Mouse (Mus musculus): Measurements from ENCODE around the gene Cdc37l1. TPM values are rescaled to one million over a fixed set of nuclear protein-coding genes. Genes with fewer than 3 reads are reported as not detected.

Cdc37l1 gene
- polyA plus RNA-seq, 1 experiment from 2014 or later, result 38.6 TPM

- H3K9me3 ChIP-seq (replicated peaks), result no peaks in the 10 kb centered on the region
- ATAC-seq (ENCODE audit: insufficient number of reproducible peaks, low FRiP score, low TSS enrichment, low read depth), result peak; percentile 46; the same call in 1 of the 2 replicates
- no peaks in the 10 kb centered on the region for H3K36me3 ChIP-seq
- no peak overlapping the region for H3K9ac ChIP-seq
- H3K4me2 ChIP-seq (replicated peaks), result peak overlapping the region; percentile 37
- H3K27ac ChIP-seq (replicated peaks), result peak overlapping the region; percentile 48; the same call in 1 of the 2 replicates
- no peaks in the 10 kb centered on the region; the same call in 1 of the 2 replicates for H3K27me3 ChIP-seq
- peaks cover 24% of the 10 kb centered on the region for H3K4me1 ChIP-seq
- peak overlapping the region; percentile 19 for H3K4me3 ChIP-seq (replicated peaks)
- WGBS, result 12% methylated on average over 18 of the region's 18 CpGs
These were observed 73.6 kb downstream of the Cdc37l1 start for GRCm38 (mm10) chr19:29063577-29064363.

GRCm38 (mm10) chr19:29064451-29065102, 74.4 kb downstream of the Cdc37l1 start:
- Histone ChIP-seq H3K4me3 (replicated peaks) (peak overlapping the region; percentile 19; the same call in 1 of the 2 replicates), H3K9ac (no peak overlapping the region), H3K27ac (replicated peaks) (peak overlapping the region; percentile 48; the same call in 1 of the 2 replicates), H3K9me3 (replicated peaks) (no peaks in the 10 kb centered on the region), H3K4me1 (peaks cover 24% of the 10 kb centered on the region), H3K36me3 (no peaks in the 10 kb centered on the region), H3K27me3 (no peaks in the 10 kb centered on the region; the same call in 1 of the 2 replicates), H3K4me2 (replicated peaks) (peak overlapping the region; percentile 37)
- ATAC-seq (ENCODE audit: insufficient number of reproducible peaks, low FRiP score, low TSS enrichment, low read depth), result 0 out of 2 replicates have a peak, but pooled peaks have one; percentile 8
- 54% methylated on average over 9 of the region's 9 CpGs for WGBS

- no peaks in the 10 kb centered on the region; the same call in 1 of the 2 replicates for H3K27me3 ChIP-seq
- peak overlapping the region; percentile 27; the same call in 1 of the 2 replicates for H3K4me3 ChIP-seq (replicated peaks)
- peaks cover 17% of the 10 kb centered on the region; the same call in 1 of the 2 replicates for H3K4me1 ChIP-seq
- H3K27ac ChIP-seq (replicated peaks), result no peak overlapping the region
- H3K9ac ChIP-seq, result no peak overlapping the region
- ATAC-seq (ENCODE audit: insufficient number of reproducible peaks, low FRiP score, low TSS enrichment, low read depth), result no peak
- no peaks in the 10 kb centered on the region for H3K36me3 ChIP-seq
- no peaks in the 10 kb centered on the region for H3K9me3 ChIP-seq (replicated peaks)
- H3K4me2 ChIP-seq (replicated peaks), result peak overlapping the region; percentile 36
- 14% methylated on average over 11 of the region's 11 CpGs for WGBS
These were observed 76.9 kb downstream of the Cdc37l1 start for GRCm38 (mm10) chr19:29066981-29067471.

- Histone ChIP-seq H3K9ac (no peak overlapping the region), H3K36me3 (no peaks in the 10 kb centered on the region), H3K9me3 (replicated peaks) (no peaks in the 10 kb centered on the region), H3K27me3 (no peaks in the 10 kb centered on the region; the same call in 1 of the 2 replicates), H3K4me3 (replicated peaks) (no peak overlapping the region), H3K27ac (replicated peaks) (no peak overlapping the region), H3K4me2 (replicated peaks) (no peak overlapping the region), H3K4me1 (peaks cover 10% of the 10 kb centered on the region; the same call in 1 of the 2 replicates)
- 70% methylated on average over 5 of the region's 5 CpGs for WGBS
- no peak for ATAC-seq (ENCODE audit: insufficient number of reproducible peaks, low FRiP score, low TSS enrichment, low read depth)
These were observed 79.0 kb downstream of the Cdc37l1 start for GRCm38 (mm10) chr19:29069195-29069594.

- Histone ChIP-seq H3K4me2 (replicated peaks) (no peak overlapping the region), H3K27me3 (no peaks in the 10 kb centered on the region), H3K9ac (no peak overlapping the region), H3K36me3 (no peaks in the 10 kb centered on the region), H3K4me1 (peaks cover 3% of the 10 kb centered on the region; the same call in 1 of the 2 replicates), H3K9me3 (replicated peaks) (no peaks in the 10 kb centered on the region), H3K27ac (replicated peaks) (no peak overlapping the region), H3K4me3 (replicated peaks) (no peak overlapping the region)
- ATAC-seq (ENCODE audit: insufficient number of reproducible peaks, low FRiP score, low TSS enrichment, low read depth), result no peak
- 63% methylated on average over 6 of the region's 6 CpGs for WGBS
These were observed 84.7 kb downstream of the Cdc37l1 start for GRCm38 (mm10) chr19:29074802-29075201.

Other genes starting within 250 kb of the Cdc37l1 start
- gene Slc1a1, start 155.3 kb upstream of the Cdc37l1 start, polyA plus RNA-seq (2015; fragmentation: Nextera tagmentation; extraction: Ambion mirVana), result 2.1 and 2.2 TPM in 2 replicates
- 7.3 and 9.1 TPM in 2 replicates for gene Plpp6, start 26.4 kb upstream of the Cdc37l1 start, polyA plus RNA-seq (2015; fragmentation: Nextera tagmentation; extraction: Ambion mirVana)
- gene 4430402I18Rik, start 22.6 kb upstream of the Cdc37l1 start, polyA plus RNA-seq (2015; fragmentation: Nextera tagmentation; extraction: Ambion mirVana), result 2.4 and 3.6 TPM in 2 replicates
- gene Ak3, start 57.6 kb downstream of the Cdc37l1 start, polyA plus RNA-seq (2015; fragmentation: Nextera tagmentation; extraction: Ambion mirVana), result 85.3 and 88.0 TPM in 2 replicates
- gene Rcl1, start 111.0 kb downstream of the Cdc37l1 start, polyA plus RNA-seq (2015; fragmentation: Nextera tagmentation; extraction: Ambion mirVana), result 47.1 and 48.3 TPM in 2 replicates